Mouse (Mus musculus) spleen, adult 12 weeks (tissue): ENCODE data around the gene Nlrp6.
"Not testable (repeated sequence)": the region's sequence is repeated elsewhere in the genome, so short reads cannot be mapped to it uniquely, and the experiment has no call there.

Experiments
- DNase-seq: peaks from one replicate; pipeline ENCODE4 v3.0.0; 2022; ENCODE audit warnings: low spot score

Gene Nlrp6

DNA sequence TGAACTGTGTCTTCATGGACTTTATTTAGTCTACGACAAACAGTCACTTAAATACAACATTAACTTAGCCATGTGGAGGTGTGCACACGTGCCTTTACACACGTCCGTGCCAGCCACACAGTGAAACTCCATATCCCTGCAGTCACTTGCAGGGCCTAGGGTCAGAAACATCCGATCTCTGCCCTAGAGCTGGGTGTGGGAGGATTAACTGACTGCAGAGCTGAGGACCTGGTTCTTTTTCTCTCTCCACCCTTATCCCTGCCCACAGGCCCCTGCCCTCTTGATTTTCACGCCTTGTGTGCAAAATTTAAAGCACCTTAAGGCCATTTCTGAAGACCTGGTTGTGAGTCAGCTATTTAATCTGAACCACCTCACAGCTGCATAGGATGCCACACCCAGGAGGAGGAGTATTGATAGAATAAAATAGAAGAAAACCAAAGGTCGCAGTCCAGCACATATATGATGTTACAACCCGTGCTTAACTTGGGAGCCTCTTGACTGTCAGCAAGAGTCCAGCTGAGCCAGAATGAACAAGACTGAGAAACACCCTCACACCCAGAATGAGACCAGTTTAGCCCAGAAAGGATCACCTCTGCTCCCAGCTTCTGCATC is at the start of gene Nlrp6:
Nlrp6 (plus strand) TSS at position 485 of the 612 bp plus-strand sequence.
- no peak for DNase-seq

DNA sequence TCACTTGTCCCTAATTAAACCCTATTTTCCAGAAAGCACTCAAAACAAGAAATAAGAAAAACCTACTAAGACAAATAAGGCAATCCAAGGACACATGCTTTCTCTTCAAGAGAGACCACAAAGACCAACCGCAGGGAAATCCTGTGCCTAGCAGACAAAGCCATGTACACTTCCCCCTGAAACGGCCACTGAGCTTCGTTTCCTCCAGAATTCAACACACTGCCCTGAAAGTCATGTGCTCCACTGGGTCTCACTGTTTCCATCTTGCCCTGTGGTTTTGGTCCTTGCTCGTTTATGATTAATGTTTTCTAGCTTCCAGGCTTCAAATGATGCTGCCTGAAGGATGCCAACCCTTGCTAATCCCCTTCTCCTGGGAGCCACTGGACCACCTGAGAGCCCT is 46.5 kb upstream of the Nlrp6 start:
- no peak for DNase-seq

DNA sequence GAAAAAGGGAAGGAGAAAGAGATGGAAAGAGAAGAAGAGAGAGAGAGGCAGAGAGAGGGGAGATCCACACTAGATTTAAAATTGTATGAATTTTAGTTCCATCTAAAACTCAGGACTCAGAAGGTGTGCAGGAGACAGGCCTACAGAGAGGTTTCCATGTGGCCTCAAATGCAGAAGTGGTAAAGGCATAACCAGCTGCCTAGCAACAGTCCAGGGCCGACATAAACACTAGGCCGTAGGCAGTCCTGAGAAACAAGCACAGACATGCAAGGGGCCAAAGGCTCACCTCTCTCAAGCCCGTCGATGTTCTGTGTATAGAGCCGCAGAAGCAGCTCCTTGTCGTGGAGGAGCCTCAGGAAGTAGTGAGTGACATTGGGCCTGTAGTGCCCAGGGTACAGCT is 43.3 kb upstream of the Nlrp6 start:
- DNase-seq: no peak

DNA sequence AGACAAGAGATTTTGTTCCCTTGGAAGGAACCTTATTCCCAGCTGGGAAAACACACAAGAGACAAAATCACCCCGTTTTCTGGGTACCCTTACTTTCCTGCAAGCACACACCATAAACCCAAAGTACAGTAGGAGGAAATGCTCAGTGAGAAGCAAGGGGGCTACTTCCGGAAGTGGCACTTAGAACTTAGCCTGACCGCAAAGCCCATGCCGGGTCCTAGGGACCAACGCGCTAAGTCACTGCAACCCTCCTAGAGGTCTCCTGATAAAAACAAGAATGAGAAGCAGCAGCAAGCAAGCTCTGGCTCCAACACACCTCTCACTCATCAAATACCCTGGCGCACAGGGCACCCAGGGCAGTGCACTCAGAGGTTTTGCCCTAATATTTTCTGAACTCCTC is 41.3 kb upstream of the Nlrp6 start:
- DNase-seq: no peak

DNA sequence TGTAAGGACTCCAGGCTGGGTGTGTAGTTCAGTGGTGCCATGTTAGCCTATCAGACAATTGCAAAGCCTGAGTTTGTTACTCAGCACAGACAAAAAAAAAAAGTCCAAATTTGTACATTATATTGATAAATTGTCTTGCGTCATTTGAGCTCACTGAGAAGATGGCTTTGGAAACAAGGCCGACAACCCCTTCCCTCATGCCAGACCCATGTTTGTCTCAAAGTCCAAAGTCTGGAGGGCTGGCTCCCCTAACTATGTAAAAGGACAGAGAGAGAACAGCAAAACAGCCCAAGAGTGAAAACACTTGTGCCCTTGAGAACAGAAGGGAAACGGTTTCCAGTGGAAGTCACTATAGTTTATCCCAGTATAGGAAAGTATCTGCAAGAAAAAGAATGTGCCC is 40.3 kb upstream of the Nlrp6 start:
- no peak for DNase-seq

DNA sequence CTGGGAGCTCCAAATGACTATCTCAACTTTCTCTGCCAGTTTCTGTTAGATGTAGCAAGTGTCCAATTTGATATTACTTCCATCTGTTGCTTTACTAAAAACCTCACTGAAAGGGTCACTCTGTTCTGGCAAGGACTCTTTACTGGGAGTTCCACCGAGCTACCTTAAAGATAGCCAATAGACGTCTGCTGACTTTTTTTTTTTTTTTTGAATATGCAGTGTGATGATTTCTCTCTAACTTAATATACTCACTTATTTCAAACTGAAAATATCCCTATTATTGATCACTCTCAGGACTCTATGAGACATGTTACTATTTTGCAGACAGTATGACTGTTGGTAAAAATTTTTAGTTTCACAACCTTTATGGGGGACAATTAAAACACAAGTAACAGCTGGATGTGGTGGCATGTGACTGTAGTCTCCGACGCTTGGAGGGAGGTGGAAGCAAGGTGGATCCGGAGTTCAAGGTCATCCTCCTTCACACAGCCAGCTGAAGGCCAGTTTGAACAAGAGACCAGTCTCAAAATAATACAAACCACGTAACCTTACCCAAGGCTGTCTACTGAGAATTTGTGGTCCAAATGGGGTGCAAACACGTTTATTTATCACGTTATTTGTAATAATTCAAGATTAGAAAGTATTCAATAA is 39.7 kb upstream of the Nlrp6 start:
- DNase-seq: no peak

DNA sequence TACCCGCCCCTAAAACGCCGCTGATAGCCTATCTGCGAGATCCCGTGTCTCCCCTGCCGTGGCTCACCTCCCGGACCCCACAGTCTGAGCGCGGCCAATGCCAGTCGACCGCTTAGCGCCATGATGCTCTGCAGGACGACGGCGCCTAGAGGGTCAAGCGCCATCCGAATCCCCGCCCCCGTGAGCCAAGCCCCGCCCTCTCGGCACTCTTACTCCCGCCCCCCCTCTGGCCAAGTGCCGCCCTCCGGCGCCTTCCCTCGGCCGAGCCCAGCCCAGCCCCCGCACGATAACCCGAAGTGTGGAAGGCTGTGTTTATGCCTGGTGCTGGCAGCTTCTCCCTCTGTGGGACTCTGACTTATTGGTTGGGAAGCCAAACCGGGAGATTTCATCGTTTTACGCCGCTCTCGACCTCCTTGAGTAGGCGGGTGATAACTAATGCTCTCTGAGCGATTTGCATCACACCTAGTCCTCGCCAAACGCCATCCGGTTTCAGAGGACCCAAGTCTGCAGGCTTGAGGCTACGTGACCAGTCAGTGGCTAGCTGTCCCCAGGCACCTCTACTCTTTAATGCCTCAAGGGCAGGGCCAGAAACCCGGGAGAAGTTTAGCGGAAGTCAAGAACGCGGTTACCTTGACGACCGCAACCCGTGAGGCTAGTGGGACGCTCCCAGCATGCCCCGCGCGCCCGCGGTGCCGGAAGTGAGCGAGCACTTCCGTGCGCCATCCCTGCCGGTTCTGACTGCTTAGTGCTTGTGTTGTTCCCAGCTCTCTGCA is 38.8 kb upstream of the Nlrp6 start, which contains the start of the genes Psmd13 and Sirt3:
Psmd13 (plus strand) TSS at position 273 of the 773 bp plus-strand sequence.
Sirt3 (minus strand) TSS at position 614 of the 773 bp plus-strand sequence.
- peak; percentile 91 for DNase-seq

DNA sequence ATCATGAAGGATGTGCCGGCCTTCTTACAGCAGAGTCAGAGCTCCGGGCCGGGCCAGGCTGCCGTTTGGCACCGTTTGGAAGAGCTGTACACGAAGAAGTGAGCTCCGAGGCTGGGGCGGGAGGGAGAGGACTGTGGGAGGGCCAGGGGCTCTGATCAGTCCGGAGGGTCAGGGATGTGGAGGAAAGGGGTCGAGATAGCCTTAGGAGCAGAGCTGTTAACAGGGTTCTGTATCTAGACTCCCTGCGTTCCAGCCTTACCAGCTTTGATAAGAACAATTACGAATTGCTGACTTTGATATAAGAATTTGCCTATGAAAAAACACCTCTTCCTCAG is 38.3 kb upstream of the Nlrp6 start:
- DNase-seq: no peak

DNA sequence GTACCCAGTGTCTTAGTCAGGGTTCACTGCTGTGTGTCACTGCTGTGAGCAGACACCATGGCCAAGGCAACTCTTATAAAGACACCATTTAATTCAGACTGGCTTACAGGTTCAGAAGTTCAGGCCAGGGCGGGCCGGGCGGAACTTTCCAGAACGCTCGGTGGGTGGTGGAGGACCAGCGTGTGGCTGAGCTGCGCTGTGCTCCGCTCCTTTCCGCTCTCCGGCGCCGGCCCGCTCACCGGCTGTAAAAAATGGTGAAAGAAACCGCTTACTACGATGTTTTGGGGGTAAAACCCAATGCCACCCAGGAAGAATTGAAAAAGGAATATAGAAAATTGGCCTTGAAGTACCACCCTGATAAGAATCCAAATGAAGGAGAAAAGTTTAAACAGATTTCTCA is 30.1 kb upstream of the Nlrp6 start:
- not testable (repeated sequence) for DNase-seq

DNA sequence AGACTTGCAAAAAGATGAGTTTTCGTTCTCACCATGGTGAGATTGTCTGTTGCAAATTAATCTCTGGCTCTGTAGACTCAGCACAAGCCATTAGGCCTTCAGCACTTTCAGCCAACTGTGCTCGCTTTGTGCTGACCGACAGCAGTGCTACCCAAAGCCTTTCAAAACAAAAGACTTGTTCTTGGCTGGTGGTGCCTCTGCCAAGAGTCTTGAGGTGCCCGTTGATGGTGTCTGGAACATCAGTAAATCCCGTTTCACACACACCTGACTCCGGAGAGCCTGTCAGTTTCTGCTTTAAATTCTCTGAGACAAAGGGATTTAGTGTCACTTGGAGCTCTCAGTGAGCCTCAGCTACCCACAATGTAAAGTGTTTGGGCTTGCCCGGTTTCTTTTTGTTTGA is 26.7 kb upstream of the Nlrp6 start:
- DNase-seq: no peak

DNA sequence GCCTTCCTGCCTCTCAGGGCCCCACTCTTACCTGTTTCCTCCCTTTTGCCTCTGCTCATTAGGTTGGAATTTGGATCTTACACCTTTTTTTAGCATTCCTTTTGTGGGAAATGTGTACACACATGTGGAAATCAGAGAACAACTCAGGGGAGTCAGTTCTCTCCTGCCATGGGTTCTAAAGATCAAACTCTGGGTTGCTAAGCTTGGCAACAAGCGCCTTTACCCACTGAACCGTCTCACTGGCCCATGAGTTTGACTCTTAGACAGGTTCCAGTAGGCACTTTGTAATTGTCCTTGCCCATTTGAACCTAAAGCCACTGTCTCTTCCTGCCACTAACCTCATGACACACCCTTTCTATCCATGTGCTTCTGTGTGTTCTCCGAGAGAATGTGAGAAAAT is 26.1 kb upstream of the Nlrp6 start:
- no peak for DNase-seq

DNA sequence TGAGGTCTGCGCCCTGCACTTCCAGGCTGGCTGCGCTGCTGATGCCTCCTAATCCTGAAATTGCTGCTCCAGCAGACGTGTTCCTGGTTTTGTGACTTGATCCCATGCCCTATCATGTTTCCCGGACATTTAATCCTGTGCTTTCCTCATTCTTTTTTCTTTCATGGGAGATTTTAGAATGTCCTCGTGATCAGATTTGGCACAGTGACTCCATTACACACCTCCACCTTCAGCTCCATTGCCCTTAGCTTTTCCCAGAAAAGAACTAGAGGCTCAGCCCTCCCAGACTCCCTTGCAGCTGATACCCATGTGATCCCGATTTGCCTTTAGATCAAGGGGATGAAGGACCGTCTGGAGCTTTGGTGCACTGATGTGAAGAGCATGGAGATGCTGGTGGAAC is 22.8 kb upstream of the Nlrp6 start:
- DNase-seq: no peak

DNA sequence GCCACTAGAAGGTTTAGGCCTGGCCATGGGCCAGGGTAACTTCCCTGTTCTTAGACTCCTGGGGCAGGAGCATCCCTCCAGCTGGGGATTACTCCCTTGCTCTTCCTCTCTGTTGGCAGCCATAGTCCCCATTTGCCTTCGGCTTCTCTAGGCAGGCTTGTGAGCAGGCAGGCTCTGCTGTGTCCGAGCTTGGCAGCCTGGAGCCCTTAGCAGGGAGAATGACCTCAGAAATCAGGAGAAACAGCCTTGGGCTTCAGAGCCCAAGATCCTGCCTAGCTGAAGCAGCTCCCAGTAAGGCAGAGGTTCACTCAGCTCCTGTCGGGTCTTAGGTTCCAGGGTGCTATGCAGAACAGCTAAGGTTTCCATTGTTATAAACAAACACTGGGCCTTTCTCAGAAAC is 21.6 kb upstream of the Nlrp6 start:
- no peak for DNase-seq

DNA sequence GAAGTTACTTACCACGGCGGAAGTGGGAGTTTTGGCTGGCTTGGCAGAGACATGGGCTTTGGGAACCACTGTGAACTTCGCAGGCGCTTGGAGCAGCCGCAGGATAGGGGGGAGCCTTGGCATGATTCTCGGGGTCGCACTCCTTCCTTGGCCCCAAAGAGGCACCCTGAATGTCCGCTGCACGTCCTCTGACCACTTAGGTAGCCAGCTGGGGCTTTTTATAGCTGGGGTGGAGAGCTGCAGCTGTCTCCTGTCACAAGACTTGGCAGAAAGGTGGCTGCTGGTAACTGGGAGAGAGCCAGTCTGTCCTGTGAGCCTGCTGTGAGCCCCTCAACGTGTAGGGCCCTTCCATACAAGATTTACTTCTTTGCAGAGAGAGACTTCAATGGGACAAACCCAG is 20.5 kb upstream of the Nlrp6 start, which contains the start of gene Cox8b:
Cox8b (minus strand) TSS at position 227 of the 400 bp plus-strand sequence.
- DNase-seq: no peak

DNA sequence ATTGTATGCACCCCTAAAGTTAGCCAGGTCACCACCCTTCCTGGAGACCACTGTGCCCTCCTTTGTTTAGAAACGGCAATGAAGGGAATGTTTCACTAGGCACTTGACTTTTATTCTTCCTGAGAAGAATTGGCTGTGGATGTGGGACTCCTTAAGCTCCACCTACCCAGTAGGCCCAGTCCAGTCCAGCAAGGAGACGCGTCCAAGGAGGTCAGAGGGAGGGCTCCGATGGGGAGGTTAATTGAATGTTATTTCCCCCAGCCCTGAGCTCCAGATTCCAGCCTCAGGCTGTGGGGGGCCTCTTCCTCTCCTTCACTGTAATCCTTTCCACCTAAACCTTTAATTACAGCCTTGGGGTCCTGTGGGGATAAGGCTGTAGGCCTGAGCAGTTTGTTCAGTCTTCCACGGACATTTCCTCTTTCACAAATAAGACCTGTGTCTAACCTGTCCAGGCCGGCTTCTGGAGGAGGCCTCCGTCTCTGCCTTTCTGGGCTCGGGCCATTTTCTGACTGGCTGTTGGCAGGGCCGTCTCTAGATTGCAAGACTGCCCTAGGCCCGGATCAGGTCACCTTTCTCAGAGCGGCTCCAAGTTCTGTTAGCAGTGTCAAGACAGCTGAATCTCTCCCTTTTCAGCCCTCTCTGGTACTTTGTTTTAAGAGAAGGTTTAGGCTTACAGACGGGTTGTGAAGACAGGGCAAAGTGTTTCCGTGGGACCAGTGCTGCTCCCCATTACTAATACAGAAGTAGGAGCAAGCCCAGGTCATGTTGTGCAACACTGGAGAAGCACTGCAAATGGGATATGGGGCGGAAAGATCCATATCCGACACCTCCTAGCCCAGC is 18.4 kb upstream of the Nlrp6 start:
- no peak for DNase-seq

DNA sequence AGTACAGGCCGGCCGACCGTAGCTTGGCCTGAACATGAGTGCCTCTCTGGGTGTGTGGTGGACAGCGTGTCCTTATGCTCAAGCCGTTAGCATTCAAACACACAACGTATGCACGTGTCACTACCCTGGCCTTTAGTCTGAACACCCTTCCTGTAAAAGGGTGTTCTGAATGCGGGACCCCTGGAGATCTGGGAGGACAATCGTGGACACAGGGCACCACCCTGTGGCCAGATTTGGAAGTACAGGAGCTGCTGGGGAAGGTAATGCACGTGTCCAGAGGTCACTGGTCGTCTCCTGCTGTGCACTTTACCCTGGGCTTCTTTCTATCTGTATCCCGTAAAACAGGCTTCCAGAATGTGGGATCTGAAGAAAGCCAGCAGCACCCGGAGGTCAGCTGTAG is 17.5 kb upstream of the Nlrp6 start:
- DNase-seq: peak; percentile 60

DNA sequence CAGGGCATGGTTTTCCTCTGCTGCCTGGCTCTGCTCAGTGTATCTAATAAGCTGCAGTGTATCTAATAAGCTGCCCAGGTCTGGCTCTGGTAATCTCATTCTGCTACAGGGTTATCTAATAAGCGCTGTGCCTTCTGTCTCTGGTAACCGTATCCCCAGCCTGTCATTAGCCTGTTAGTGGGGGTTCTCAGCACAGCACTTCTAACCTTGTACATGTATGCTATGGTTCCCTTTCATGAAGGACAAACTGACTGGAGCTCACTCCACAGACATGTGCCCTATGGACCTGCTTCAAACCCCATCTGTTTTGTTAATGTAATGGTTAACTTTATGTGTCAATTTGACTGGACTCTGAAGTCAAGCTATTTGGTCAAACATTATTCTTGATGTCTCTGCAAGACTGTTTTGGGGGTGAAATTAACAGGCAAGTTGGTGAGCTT is 15.0 kb upstream of the Nlrp6 start:
- no peak for DNase-seq

DNA sequence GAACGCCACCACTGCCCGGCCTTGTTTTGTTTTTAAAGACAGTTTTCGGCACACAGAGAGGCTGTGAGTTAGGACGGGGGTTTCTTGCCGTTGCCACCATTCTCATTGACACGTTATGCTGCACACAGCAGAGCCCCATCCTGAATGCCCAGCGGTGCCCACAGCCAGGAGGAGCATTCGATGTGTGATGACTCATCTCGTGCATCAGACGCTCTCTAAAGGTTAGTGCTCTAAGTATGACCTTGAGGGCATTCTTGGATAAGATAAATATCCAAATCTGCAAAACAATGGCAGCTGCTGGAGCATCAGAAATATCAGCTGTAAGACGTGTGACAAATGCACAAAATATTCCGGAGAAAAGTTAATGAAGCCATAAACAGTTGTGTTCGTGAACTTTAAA is 13.6 kb upstream of the Nlrp6 start:
- no peak for DNase-seq

DNA sequence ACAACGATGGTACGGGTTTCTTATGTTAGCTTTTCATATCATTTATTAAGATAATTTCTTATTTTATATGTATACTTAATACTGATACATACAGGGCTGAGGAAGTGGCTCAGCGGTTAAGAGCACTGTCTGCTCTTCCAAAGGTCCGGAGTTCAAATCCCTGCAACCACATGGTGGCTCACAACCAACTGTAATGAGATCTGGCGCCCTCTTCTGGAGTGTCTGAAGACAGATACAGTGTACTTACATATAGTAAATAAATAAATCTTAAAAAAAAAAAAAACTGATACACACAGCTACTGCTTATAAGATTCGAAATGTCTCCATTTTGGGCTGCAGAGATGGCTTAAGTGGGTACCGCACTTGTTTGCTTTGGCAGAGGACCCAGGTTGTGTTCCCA is 13.0 kb upstream of the Nlrp6 start:
- DNase-seq: no peak

DNA sequence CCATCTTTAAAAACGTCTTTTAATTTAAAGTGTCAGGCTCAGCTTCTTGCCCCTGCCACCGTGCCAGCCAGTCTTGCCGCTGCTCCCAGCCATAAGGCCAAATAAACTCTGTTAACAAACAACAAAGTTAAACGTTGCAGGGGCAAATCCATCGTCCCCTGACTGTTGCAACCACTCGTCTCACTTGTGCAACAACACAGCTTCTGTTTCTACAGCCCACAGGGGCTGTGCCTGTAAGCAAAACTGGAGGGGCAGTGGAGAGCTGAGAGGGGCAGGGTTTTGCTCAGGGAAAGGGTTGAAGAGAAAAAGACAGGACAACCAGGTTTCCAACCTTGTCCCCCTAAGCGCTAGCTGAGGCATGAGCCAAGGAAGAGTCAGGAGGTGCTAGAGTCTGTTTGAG is 12.5 kb upstream of the Nlrp6 start:
- DNase-seq: no peak

DNA sequence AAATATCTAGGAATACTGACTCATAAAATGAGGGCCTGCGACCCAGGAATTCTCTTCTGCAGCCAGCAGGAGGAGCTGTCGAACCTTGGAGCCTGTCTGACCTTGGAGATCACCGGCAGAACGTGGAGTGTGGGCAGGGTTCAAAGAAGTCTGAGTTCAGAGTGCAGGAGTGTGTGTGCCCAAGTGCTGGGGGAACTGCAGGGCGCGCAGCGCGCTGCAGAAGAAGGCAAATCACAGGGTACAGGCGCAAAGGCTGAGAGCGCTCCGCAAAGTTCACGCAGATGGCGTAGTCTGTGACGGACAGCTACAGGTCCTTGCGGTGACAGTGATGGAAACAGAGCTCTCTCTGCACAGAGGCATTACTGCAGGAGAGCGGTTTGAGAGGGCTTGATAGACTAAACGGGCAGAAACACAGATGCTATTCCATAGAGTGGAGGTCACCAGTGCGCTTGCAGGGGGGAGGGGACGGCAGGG is 12.0 kb upstream of the Nlrp6 start:
- peak; percentile 45 for DNase-seq

DNA sequence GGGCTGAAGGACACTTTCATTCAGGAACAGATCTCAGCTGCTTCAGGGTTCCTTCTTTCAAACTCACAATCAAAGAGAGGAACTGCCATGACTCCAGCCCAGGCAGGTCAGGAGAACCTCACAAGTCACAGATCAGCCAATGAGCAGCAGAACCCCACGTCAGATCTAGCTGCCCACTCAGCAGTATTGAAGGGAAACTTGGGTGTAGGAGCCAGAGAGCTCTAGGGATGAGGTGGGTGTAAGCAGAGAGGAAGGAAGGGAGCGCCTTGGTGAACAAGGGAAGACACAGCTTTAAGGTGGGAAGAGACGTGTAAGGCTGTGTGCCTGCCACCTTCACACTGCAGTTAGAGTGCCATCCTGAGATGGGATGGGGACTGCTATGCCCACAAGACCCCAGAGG is 8.4 kb upstream of the Nlrp6 start:
- DNase-seq: no peak
